Mouse (Mus musculus) heart, adult 2 months (tissue): ENCODE data around the gene Tjp3.

Experiments used
- CTCF ChIP-seq: fragments of 200-600 bp; IDR thresholded peaks from 2 replicates; pipeline ENCODE4 v1.8.1; 2022; ENCODE audit warnings: antibody characterized with exemption, mild to moderate bottlenecking, moderate library complexity
- POLR2A ChIP-seq: fragments of 200-500 bp; IDR thresholded peaks from 2 replicates; pipeline ENCODE4 v1.6.1; 2011; ENCODE audit warnings: mild to moderate bottlenecking, low read depth, low read length, control low read depth; ENCODE audit not compliant: insufficient read depth

GRCm38 (mm10) chr10:81303258-81303657 is 11.9 kb upstream of the Tjp3 start:
- TF ChIP-seq POLR2A (no peak), CTCF (no peak)
